Mouse (Mus musculus) erythroblast, adult 5-6 weeks (primary cell): ENCODE results near the gene Ssh1. TPM values are rescaled to one million over a fixed set of nuclear protein-coding genes. Genes with fewer than 3 reads are reported as not detected.

Source experiments
- ATAC-seq: replicated peaks from 2 replicates; pipeline ENCODE4 v1.8.0; 2016; ENCODE audit warnings: moderate number of reproducible peaks, mild to moderate bottlenecking, moderate TSS enrichment, inconsistent platforms; ENCODE audit not compliant: poor library complexity, low FRiP score, severe bottlenecking
- total RNA-seq, 2 experiments: library from RNA; stranded (forward) in 1 of 2; stranded (reverse) in 1 of 2; fragments of 150-400 nt in 1 of 2; fragments of 200-764, 138-1000 nt in 1 of 2; gene quantifications; 2 replicates each; pipeline versions ENCODE4 v1.2.3 to v1.2.4; 2015 to 2017; ENCODE audit warnings: low replicate concordance in 2 of 2

The Ssh1 gene
- total RNA-seq, 2 experiments from 2014 or later, result 55.9 to 60.6 TPM

- ATAC-seq, result no peak
These were observed 2.8 kb upstream of the Ssh1 start for GRCm38 (mm10) chr5:113996458-113996857.

- no peak for ATAC-seq
These were observed 635 bp downstream of the Ssh1 start for GRCm38 (mm10) chr5:113993031-113993486.

- ATAC-seq, result 0 out of 2 replicates have a peak, but pooled peaks have one; percentile 24
These were observed 1.3 kb downstream of the Ssh1 start for GRCm38 (mm10) chr5:113992339-113992831.

- no peak for ATAC-seq
These were observed 2.6 kb downstream of the Ssh1 start for GRCm38 (mm10) chr5:113991141-113991540.

- ATAC-seq, result peak; percentile 37
These were observed 3.1 kb downstream of the Ssh1 start for GRCm38 (mm10) chr5:113990593-113990992.

- peak; percentile 81 for ATAC-seq
These were observed 4.2 kb downstream of the Ssh1 start for GRCm38 (mm10) chr5:113989437-113990024.

- ATAC-seq, result no peak
These were observed 7.3 kb downstream of the Ssh1 start for GRCm38 (mm10) chr5:113986182-113986961.

GRCm38 (mm10) chr5:113985737-113986136, 8.0 kb downstream of the Ssh1 start:
- ATAC-seq, result no peak

GRCm38 (mm10) chr5:113984025-113984740, 9.5 kb downstream of the Ssh1 start:
- ATAC-seq, result peak; percentile 68

GRCm38 (mm10) chr5:113983541-113983940, 10.2 kb downstream of the Ssh1 start:
- no peak for ATAC-seq

- no peak for ATAC-seq
These were observed 11.9 kb downstream of the Ssh1 start for GRCm38 (mm10) chr5:113981843-113982242.

GRCm38 (mm10) chr5:113981171-113981570, 12.5 kb downstream of the Ssh1 start:
- ATAC-seq, result 0 out of 2 replicates have a peak, but pooled peaks have one; percentile 23

GRCm38 (mm10) chr5:113980511-113980910, 13.2 kb downstream of the Ssh1 start:
- ATAC-seq, result peak; percentile 46

GRCm38 (mm10) chr5:113977309-113977708, 16.4 kb downstream of the Ssh1 start:
- ATAC-seq, result peak; percentile 74

GRCm38 (mm10) chr5:113976597-113976996, 17.1 kb downstream of the Ssh1 start:
- ATAC-seq, result no peak

GRCm38 (mm10) chr5:113975538-113976215, 18.0 kb downstream of the Ssh1 start:
- ATAC-seq, result 0 out of 2 replicates have a peak, but pooled peaks have one; percentile 32

GRCm38 (mm10) chr5:113974576-113974975, 19.1 kb downstream of the Ssh1 start:
- no peak for ATAC-seq

GRCm38 (mm10) chr5:113973790-113974189, 19.9 kb downstream of the Ssh1 start:
- ATAC-seq, result 0 out of 2 replicates have a peak, but pooled peaks have one; percentile 10

- ATAC-seq, result peak; percentile 64
These were observed 20.8 kb downstream of the Ssh1 start for GRCm38 (mm10) chr5:113972589-113973515.
